Mouse (Mus musculus) stomach, embryonic 16.5 days (tissue): Measurements from ENCODE around the gene Fam89b. TPM values are rescaled to one million over a fixed set of nuclear protein-coding genes. Genes with fewer than 3 reads are reported as not detected.
A peak's percentile ranks its signal among the peaks of the same experiment; 100 is the strongest.

ENCODE experiments used
- ATAC-seq: fragments of 200-750 bp; cut with Nextera tagmentation; 2 replicates; pipeline ENCODE4 v1.8.0; 2017; ENCODE audit warnings: moderate number of reproducible peaks, moderate TSS enrichment; ENCODE audit not compliant: insufficient read depth, low FRiP score
- H3K27ac ChIP-seq: fragments of 300-500 bp; sonication (generic); 2 replicates; pipeline ENCODE4 v1.5.1; 2014; ENCODE audit warnings: low read length
- H3K27me3 ChIP-seq: fragments of 300-500 bp; sonication (generic); 2 replicates; pipeline ENCODE4 v1.6.1; 2014; ENCODE audit warnings: low read length, control low read depth, mixed read lengths; ENCODE audit not compliant: control insufficient read depth, insufficient read depth
- H3K36me3 ChIP-seq: fragments of 300-500 bp; sonication (generic); 2 replicates; pipeline ENCODE4 v1.6.1; 2014; ENCODE audit warnings: low read length; ENCODE audit not compliant: control insufficient read depth, insufficient read depth
- H3K4me1 ChIP-seq: fragments of 300-500 bp; sonication (generic); 2 replicates; pipeline ENCODE4 v1.6.1; 2014; ENCODE audit warnings: low read length, control low read depth, mixed read lengths; ENCODE audit not compliant: control insufficient read depth, insufficient read depth
- H3K4me2 ChIP-seq: fragments of 300-500 bp; sonication (generic); 2 replicates; pipeline ENCODE4 v1.6.1; 2014; ENCODE audit warnings: low read depth, low read length, mixed read lengths
- H3K4me3 ChIP-seq: fragments of 300-500 bp; sonication (generic); replicated peaks from 2 replicates; pipeline ENCODE4 v1.5.1; 2014; ENCODE audit warnings: mild to moderate bottlenecking, low read length
- H3K9ac ChIP-seq: fragments of 300-500 bp; sonication (generic); 2 replicates; pipeline ENCODE4 v1.6.1; 2014; ENCODE audit warnings: low read length
- H3K9me3 ChIP-seq: fragments of 300-500 bp; sonication (generic); replicated peaks from 2 replicates; pipeline ENCODE4 v1.6.1; 2016; ENCODE audit warnings: low read length, control low read depth; ENCODE audit not compliant: control insufficient read depth
- WGBS: fragments of 180-500 bp; shearing (Covaris S2); extraction: QIAGEN DNeasy Blood & Tissue Kit; methylation state at CpG from one replicate; pipeline ENCODE4 v1.1.7; 2014; 5-methylcytosine and 5-hydroxymethylcytosine counted together
- polyA plus RNA-seq: library from polyadenylated mRNA; unstranded; fragments of >200 nt; fragmentation: Nextera tagmentation; extraction: Ambion mirVana; gene quantifications from 2 replicates; pipeline ENCODE4 v1.2.1, GENCODE M21; 2015

The Fam89b gene
- polyA plus RNA-seq, 1 experiment from 2014 or later, result 64.6 TPM

DNA sequence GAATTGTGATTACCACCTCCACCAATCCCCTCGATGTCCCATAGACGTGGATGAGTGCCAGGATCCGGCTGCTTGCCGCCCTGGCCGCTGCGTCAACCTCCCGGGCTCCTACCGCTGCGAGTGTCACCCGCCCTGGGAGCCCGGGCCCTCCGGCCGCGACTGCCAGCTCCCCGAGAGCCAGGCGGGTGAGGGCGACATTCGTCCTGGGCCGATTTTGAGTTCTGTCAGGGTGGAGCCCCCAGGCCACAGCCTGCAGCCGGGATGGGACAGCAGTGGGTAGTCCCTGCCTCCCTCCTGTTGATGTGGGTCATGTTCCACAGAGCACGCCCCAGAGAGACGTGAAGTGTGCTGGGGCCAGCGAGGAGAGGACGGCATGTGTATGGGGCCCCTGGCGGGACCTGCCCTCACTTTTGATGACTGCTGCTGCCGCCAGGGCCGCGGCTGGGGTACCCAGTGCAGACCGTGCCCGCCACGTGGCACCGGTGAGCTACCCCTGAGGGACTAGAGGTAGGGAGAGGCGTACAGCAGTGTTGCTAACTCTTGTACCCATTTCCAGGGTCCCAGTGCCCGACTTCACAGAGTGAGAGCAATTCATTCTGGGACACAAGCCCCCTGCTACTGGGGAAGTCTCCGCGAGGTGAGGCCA lies 27.7 kb upstream of the Fam89b start:
- ATAC-seq, result 0 out of 2 replicates have a peak, but pooled peaks have one; percentile 9
- Histone ChIP-seq H3K4me1 (peaks cover 4% of the 10 kb centered on the region; the same call in 1 of the 2 replicates), H3K4me3 (no peak overlapping the region; the same call in 1 of the 2 replicates), H3K9me3 (no peaks in the 10 kb centered on the region), H3K36me3 (peaks cover 36% of the 10 kb centered on the region), H3K27me3 (no peaks in the 10 kb centered on the region), H3K4me2 (peak overlapping the region; percentile 23; the same call in 1 of the 2 replicates), H3K9ac (peak overlapping the region; percentile 49), H3K27ac (no peak overlapping the region)
- 25% methylated on average over 36 of the region's 36 CpGs for WGBS

DNA sequence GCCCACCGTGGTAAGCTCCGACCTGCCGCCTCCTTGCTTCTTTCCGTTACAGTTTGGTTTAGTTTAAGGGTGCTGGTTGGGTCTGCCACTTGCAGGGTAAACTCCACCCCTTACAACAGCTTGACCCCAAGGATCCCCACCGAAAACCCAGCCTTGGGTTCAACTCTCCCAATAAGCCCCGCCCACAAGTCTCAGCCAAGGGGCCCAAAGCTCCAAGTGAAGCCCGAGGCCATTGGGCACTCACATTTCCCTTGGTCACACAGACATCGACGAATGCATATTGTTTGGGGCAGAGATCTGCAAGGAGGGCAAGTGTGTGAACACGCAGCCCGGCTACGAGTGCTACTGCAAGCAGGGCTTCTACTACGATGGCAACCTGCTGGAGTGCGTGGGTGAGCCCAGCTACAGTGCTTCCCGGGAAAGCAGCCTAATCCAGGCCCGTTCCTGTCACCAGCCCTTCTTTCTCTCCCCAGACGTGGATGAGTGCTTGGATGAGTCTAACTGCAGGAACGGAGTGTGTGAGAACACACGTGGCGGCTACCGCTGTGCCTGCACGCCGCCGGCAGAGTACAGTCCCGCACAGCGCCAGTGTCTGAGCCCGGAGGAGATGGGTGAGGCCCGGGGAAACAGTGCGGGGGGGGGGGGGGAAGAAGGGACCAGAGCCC lies 27.0 kb upstream of the Fam89b start:
- Histone ChIP-seq H3K4me1 (peaks cover 7% of the 10 kb centered on the region; the same call in 1 of the 2 replicates), H3K9ac (0 out of 2 replicates have a peak overlapping the region, but pooled peaks have one; percentile 49), H3K27me3 (no peaks in the 10 kb centered on the region), H3K27ac (no peak overlapping the region), H3K4me2 (peak overlapping the region; percentile 23; the same call in 1 of the 2 replicates), H3K36me3 (peaks cover 30% of the 10 kb centered on the region), H3K4me3 (no peak overlapping the region; the same call in 1 of the 2 replicates), H3K9me3 (no peaks in the 10 kb centered on the region)
- peak; percentile 5; the same call in 1 of the 2 replicates for ATAC-seq
- 22% methylated on average over 29 of the region's 29 CpGs for WGBS

DNA sequence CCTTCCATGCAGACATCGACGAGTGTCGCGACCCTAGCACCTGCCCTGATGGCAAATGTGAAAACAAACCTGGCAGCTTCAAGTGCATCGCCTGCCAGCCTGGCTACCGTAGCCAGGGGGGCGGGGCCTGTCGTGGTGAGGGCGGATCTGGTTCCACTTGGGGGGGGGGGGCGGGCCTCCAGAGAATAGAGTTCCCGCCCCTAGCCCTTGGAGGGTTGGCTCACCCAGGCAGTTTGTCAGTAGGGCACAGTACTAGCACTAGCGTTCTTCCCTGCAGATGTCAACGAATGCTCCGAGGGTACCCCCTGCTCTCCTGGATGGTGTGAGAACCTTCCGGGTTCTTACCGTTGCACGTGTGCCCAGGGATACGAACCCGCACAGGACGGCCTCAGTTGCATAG lies 22.3 kb upstream of the Fam89b start:
- peak overlapping the region; percentile 13; the same call in 1 of the 2 replicates for H3K9ac ChIP-seq
- WGBS, result 19% methylated on average over 20 of the region's 20 CpGs
- no peak for ATAC-seq
- peak overlapping the region; percentile 4; the same call in 1 of the 2 replicates for H3K4me2 ChIP-seq
- H3K27ac ChIP-seq, result no peak overlapping the region
- H3K4me3 ChIP-seq, result no peak overlapping the region
- no peaks in the 10 kb centered on the region for H3K9me3 ChIP-seq
- H3K36me3 ChIP-seq, result peaks cover 5% of the 10 kb centered on the region; the same call in 1 of the 2 replicates
- peaks cover 6% of the 10 kb centered on the region for H3K27me3 ChIP-seq
- H3K4me1 ChIP-seq, result peaks cover 4% of the 10 kb centered on the region; the same call in 1 of the 2 replicates

DNA sequence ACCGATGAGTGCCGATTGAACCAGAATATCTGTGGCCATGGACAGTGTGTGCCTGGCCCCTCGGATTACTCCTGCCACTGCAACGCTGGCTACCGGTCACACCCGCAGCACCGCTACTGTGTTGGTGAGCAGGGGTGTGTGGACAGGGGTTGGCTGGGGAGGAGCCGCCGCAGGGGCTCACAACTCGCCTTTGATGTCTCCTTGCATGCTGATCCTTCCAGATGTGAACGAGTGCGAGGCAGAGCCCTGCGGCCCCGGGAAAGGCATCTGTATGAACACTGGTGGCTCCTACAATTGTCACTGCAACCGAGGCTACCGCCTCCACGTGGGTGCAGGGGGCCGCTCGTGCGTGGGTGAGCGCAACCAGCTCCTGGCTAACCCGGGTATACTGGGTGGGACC lies 21.5 kb upstream of the Fam89b start:
- Histone ChIP-seq H3K27ac (no peak overlapping the region), H3K9me3 (no peaks in the 10 kb centered on the region), H3K27me3 (peaks cover 6% of the 10 kb centered on the region), H3K36me3 (peaks cover 5% of the 10 kb centered on the region; the same call in 1 of the 2 replicates), H3K4me2 (no peak overlapping the region), H3K9ac (no peak overlapping the region), H3K4me3 (no peak overlapping the region), H3K4me1 (peaks cover 7% of the 10 kb centered on the region)
- 28% methylated on average over 22 of the region's 22 CpGs for WGBS
- ATAC-seq, result no peak

DNA sequence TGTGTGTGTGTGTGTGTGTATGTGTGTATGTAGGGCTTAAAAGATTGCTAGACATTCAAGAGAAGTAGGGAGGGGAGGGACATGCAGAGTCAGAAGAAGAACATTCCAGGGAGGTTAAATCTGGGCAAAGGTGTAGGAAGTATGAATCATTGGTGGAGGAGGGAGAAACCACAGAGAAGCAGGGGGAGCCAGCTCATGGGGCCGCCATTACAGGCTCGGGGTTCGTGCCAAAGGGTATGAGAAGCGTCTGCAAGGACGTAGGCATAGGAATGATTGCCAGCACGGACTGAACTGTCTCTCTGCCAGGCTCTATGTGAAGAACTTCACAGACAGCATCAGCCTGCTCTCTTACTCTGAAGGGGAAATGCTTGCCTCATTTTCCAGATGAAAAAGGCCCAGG lies 20.0 kb upstream of the Fam89b start:
- WGBS, result 64% methylated on average over 6 of the region's 6 CpGs
- Histone ChIP-seq H3K4me2 (no peak overlapping the region), H3K9ac (no peak overlapping the region), H3K9me3 (no peaks in the 10 kb centered on the region), H3K27ac (no peak overlapping the region; the same call in 1 of the 2 replicates), H3K4me1 (peaks cover 14% of the 10 kb centered on the region), H3K4me3 (no peak overlapping the region), H3K36me3 (peaks cover 5% of the 10 kb centered on the region; the same call in 1 of the 2 replicates), H3K27me3 (peaks cover 6% of the 10 kb centered on the region)
- no peak for ATAC-seq

DNA sequence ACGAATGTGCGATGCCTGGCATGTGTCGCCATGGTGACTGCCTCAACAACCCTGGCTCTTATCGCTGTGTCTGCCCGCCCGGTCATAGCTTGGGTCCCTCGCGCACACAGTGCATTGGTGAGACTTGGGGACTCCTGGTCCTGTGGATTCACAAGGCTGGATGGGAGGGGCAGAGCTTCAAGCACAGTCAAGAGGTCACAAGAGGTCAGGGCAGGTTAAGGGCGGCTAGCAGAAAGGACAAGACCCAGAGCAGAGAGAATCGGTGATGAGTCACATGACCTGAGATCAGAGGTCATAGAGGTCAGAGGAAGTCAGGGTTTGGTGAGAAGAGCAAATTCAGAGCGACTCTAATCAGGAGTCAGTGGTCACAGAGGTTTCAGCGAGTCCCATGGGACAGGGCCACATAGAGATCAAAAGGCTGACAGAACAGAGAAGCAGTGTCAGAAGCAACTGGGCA lies 17.5 kb upstream of the Fam89b start:
- no peak for ATAC-seq
- peaks cover 6% of the 10 kb centered on the region for H3K27me3 ChIP-seq
- H3K4me2 ChIP-seq, result no peak overlapping the region
- no peaks in the 10 kb centered on the region for H3K36me3 ChIP-seq
- H3K27ac ChIP-seq, result no peak overlapping the region
- no peaks in the 10 kb centered on the region for H3K9me3 ChIP-seq
- peaks cover 29% of the 10 kb centered on the region for H3K4me1 ChIP-seq
- 35% methylated on average over 12 of the region's 12 CpGs for WGBS
- no peak overlapping the region for H3K4me3 ChIP-seq
- H3K9ac ChIP-seq, result no peak overlapping the region

DNA sequence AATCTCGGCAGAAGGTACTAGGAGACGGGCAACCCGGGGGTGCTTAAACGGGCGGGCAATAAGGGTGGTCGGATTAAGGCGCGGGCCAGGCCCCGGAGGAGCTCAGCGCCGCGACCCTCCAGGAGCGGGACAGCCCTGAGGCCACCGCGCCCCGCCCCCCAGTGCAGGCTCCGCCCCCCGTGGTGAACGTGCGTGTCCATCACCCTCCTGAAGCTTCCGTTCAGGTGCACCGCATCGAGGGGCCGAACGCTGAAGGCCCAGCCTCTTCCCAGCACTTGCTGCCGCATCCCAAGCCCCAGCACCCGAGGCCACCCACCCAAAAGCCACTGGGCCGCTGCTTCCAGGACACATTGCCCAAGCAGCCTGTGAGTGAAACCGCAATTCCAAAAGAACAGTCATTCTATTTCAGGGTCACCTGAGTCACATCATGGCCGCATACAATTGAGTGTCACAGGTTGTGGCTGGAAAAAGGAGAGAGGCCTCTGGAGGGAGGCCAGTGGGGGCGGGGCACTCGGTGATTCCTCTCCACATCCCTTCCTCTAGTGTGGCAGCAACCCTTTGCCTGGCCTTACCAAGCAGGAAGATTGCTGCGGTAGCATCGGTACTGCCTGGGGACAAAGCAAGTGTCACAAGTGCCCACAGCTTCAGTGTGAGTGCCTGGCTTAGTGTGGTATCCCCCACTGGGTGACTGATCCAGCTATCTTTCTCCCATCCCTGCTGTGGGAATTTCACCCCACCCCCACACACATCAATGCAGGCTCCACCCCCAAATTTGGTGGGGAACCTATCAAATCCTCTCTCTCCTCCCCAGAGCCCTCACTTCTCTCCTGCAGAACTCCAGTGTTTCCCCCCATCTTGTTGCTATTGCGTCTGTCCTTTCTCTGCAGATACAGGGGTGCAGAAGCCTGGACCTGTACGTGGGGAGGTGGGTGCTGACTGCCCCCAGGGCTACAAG lies 16.6 kb upstream of the Fam89b start:
- peak overlapping the region; percentile 47 for H3K4me2 ChIP-seq
- WGBS, result 13% methylated on average over 35 of the region's 36 CpGs
- H3K27ac ChIP-seq, result no peak overlapping the region
- peaks cover 6% of the 10 kb centered on the region for H3K27me3 ChIP-seq
- peak overlapping the region; percentile 24; the same call in 1 of the 2 replicates for H3K9ac ChIP-seq
- peaks cover 29% of the 10 kb centered on the region for H3K4me1 ChIP-seq
- H3K36me3 ChIP-seq, result no peaks in the 10 kb centered on the region
- no peaks in the 10 kb centered on the region for H3K9me3 ChIP-seq
- H3K4me3 ChIP-seq, result peak overlapping the region; percentile 15; the same call in 1 of the 2 replicates
- ATAC-seq, result no peak

DNA sequence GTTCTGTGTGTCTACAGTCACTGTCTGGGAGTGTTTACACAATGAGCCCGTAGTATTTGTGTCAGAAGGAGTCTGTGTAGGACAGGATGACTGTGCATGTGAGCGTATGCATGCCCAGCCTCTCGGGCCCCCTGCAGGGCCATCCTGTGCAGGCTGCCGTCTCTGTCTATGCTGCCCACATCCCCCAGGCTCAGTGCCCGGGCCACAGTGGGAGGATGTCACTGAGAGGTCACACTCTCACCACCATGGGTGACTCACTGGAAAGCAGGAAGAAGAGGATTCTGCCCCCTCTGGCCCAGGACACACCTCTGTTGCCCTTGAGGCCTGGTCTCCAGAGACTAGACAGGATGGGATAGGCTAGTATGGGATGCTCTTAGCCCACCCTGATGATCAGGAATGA lies 14.1 kb upstream of the Fam89b start:
- H3K4me3 ChIP-seq, result no peak overlapping the region
- H3K9me3 ChIP-seq, result no peaks in the 10 kb centered on the region
- no peak for ATAC-seq
- H3K4me2 ChIP-seq, result no peak overlapping the region
- H3K27me3 ChIP-seq, result no peaks in the 10 kb centered on the region
- no peak overlapping the region for H3K27ac ChIP-seq
- no peaks in the 10 kb centered on the region for H3K36me3 ChIP-seq
- 0 out of 2 replicates have a peak overlapping the region, but pooled peaks have one; percentile 95 for H3K9ac ChIP-seq
- peaks cover 29% of the 10 kb centered on the region for H3K4me1 ChIP-seq
- WGBS, result 50% methylated on average over 5 of the region's 5 CpGs
